Mouse (Mus musculus): ENCODE data around the gene Swt1. TPM values are rescaled to one million over a fixed set of nuclear protein-coding genes. Genes with fewer than 3 reads are reported as not detected.

The Swt1 gene
- polyA plus RNA-seq, 1 experiment from 2014 or later, result 20.2 TPM

GRCm38 (mm10) chr1:151346681-151347127, 81.6 kb downstream of the Swt1 start:
- peaks cover 23% of the 10 kb centered on the region for H3K36me3 ChIP-seq (replicated peaks; ENCODE audit: control insufficient read depth, insufficient read depth)
- H3K27ac ChIP-seq, result no peak overlapping the region
- H3K4me3 ChIP-seq (replicated peaks; ENCODE audit: low read length), result peak overlapping the region; percentile 96
- H3K9me3 ChIP-seq (ENCODE audit: control insufficient read depth, low read length), result no peaks in the 10 kb centered on the region
- H3K9ac ChIP-seq, result peak overlapping the region; percentile 98
- DNase-seq (ENCODE audit: low spot score), result no peak
- no peaks in the 10 kb centered on the region for H3K27me3 ChIP-seq (ENCODE audit: control insufficient read depth, insufficient read depth, low read length)
- WGBS, result 53% methylated on average over 6 of the region's 6 CpGs
- no peak for ATAC-seq (ENCODE audit: low FRiP score)
- H3K4me1 ChIP-seq (replicated peaks; ENCODE audit: control insufficient read depth, insufficient read depth, low read length), result peaks cover 31% of the 10 kb centered on the region
- H3K4me2 ChIP-seq (replicated peaks), result peak overlapping the region; percentile 61

GRCm38 (mm10) chr1:151345863-151346195, 82.4 kb downstream of the Swt1 start:
- DNase-seq (ENCODE audit: low spot score) (no peak), ATAC-seq (ENCODE audit: low FRiP score) (no peak)
- H3K9me3 ChIP-seq (ENCODE audit: control insufficient read depth, low read length), result no peaks in the 10 kb centered on the region
- H3K4me3 ChIP-seq (replicated peaks; ENCODE audit: low read length), result peak overlapping the region; percentile 96
- peaks cover 15% of the 10 kb centered on the region for H3K36me3 ChIP-seq (replicated peaks; ENCODE audit: control insufficient read depth, insufficient read depth)
- 0 out of 2 replicates have a peak overlapping the region, but pooled peaks have one; percentile 98 for H3K27ac ChIP-seq
- no peaks in the 10 kb centered on the region for H3K27me3 ChIP-seq (ENCODE audit: control insufficient read depth, insufficient read depth, low read length)
- peak overlapping the region; percentile 98 for H3K9ac ChIP-seq
- peaks cover 31% of the 10 kb centered on the region for H3K4me1 ChIP-seq (replicated peaks; ENCODE audit: control insufficient read depth, insufficient read depth, low read length)
- peak overlapping the region; percentile 61 for H3K4me2 ChIP-seq (replicated peaks)

GRCm38 (mm10) chr1:151345109-151345862, 83.0 kb downstream of the Swt1 start:
- ATAC-seq (ENCODE audit: low FRiP score) (peak; percentile 89), DNase-seq (ENCODE audit: low spot score) (peak; percentile 94)
- no peaks in the 10 kb centered on the region for H3K9me3 ChIP-seq (ENCODE audit: control insufficient read depth, low read length)
- peak overlapping the region; percentile 98 for H3K9ac ChIP-seq
- peaks cover 10% of the 10 kb centered on the region for H3K36me3 ChIP-seq (replicated peaks; ENCODE audit: control insufficient read depth, insufficient read depth)
- H3K4me1 ChIP-seq (replicated peaks; ENCODE audit: control insufficient read depth, insufficient read depth, low read length), result peaks cover 31% of the 10 kb centered on the region
- peak overlapping the region; percentile 98 for H3K27ac ChIP-seq
- peak overlapping the region; percentile 61 for H3K4me2 ChIP-seq (replicated peaks)
- peak overlapping the region; percentile 96 for H3K4me3 ChIP-seq (replicated peaks; ENCODE audit: low read length)
- H3K27me3 ChIP-seq (ENCODE audit: control insufficient read depth, insufficient read depth, low read length), result no peaks in the 10 kb centered on the region
- WGBS, result under 1% methylated on average over 53 of the region's 55 CpGs

DNA sequence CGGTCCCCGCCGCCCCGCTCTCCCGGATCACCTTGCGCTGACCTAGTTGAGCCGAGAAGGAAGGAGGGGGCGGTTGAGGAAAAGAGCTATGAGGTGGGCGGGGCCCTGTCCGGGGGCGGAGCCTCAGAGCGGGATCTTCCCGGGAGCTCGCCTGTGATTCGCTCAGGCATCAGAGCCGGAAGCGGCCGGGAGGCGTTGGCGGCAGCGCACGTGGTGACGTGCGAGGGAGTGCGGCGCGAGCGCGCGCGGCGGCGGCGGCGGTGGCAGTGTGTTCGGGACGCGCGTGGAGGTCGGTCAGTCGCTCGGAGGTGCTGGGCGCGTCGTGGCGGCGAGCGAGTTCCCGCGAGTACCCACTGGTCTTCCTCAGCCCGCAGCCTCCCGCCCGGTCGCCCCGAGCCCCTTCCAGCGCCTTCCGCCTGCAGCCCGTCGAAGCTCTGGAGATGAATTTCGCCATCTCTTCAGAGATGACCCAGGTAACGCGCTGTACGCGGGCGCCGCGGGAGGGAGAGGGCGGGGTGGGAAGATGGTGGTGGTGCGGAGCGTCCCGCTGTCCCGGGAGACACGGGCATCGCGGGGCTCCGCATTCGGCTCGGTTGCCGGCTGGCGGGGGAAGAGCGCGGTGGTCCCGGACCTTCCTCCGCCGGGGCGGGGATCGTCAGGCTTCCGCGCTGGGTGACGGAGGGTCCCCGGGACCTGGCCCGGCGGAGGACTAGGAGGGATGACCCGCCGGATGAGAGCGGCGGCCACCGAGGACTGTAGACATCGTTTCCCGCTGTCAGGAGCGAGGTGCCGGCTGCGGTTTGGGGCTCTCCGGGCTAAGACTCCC, 83.8 kb downstream of the Swt1 start, which contains the start of gene Ivns1abp:
Gene Ivns1abp, plus strand, starts transcription at position 195 of the 826 bp plus-strand sequence.
- Histone ChIP-seq H3K4me3 (replicated peaks; ENCODE audit: low read length) (peak within 1 kb of the TSS; percentile 96), H3K9ac (peak within 1 kb of the TSS; percentile 98), H3K4me1 (replicated peaks; ENCODE audit: control insufficient read depth, insufficient read depth, low read length) (peaks cover 31% of the 10 kb centered on the region), H3K4me2 (replicated peaks) (peak within 1 kb of the TSS; percentile 61), H3K27me3 (ENCODE audit: control insufficient read depth, insufficient read depth, low read length) (no peaks in the 10 kb centered on the region), H3K9me3 (ENCODE audit: control insufficient read depth, low read length) (no peaks in the 10 kb centered on the region), H3K36me3 (replicated peaks; ENCODE audit: control insufficient read depth, insufficient read depth) (peaks cover 2% of the 10 kb centered on the region), H3K27ac (peak within 1 kb of the TSS; percentile 98)
- under 1% methylated on average over 94 of the region's 104 CpGs for WGBS
- peak; percentile 94 for DNase-seq (ENCODE audit: low spot score)
- peak; percentile 96 for ATAC-seq (ENCODE audit: low FRiP score)

DNA sequence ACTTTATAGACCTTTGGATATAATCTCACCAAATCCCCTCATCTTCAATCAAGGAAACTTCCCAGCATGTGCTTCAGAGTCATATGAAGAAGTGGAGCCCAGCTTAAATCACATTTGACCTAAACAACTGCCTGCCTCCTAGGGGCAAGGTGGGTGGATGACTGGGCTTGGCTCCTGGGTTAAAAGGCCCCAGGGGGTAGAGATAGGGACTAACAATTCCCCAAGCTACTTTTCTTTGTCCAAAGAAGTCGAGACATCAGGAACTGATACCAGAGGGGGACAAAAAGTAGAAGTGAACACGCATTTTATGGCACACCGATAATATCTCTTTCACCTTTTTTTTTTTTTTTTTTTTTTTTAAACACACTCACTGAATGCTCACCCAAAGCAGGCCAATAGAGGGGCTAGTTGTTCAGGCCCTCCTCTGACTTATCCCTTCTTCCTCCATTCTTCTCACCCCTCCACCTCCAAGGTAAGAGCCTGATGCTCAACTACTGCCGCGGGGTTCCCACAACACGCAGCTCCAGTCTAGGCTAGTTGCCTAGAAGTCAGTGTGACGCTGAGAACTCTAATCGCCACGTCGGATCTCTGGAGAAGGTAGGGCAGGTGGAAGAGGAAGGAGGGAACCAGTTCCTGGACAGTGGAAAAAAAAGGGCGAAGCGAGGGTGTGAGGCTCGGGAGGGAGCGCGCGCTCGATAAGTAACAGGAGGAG, 84.5 kb downstream of the Swt1 start:
- no peak for ATAC-seq (ENCODE audit: low FRiP score)
- WGBS, result 2% methylated on average over 17 of the region's 17 CpGs
- peaks cover 29% of the 10 kb centered on the region for H3K4me1 ChIP-seq (replicated peaks; ENCODE audit: control insufficient read depth, insufficient read depth, low read length)

DNA sequence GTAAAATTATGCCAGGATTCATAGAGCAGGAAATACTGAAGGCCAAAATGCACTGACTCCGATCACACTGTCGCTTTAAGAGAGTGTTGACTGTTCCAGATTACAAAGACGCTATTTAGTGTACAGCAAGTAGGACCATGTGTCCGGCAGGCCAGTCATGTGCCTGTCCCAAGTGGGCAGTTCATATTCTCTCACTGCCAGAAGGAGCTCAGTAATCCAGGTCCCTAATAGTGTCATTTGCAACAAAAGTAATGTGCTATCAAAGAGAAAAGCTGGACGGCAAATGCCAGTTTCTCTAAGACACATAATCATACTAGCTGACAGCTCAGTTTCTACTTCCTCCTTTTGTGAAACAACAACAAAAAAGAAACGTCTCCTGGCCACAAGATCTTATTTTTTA, 85.3 kb downstream of the Swt1 start:
- peak overlapping the region; percentile 61 for H3K4me2 ChIP-seq (replicated peaks)
- H3K4me3 ChIP-seq (replicated peaks; ENCODE audit: low read length), result no peak overlapping the region
- H3K27me3 ChIP-seq (ENCODE audit: control insufficient read depth, insufficient read depth, low read length), result no peaks in the 10 kb centered on the region
- WGBS, result 29% methylated on average over 6 of the region's 6 CpGs
- DNase-seq (ENCODE audit: low spot score) (peak; percentile 36), ATAC-seq (ENCODE audit: low FRiP score) (no peak)
- no peak overlapping the region for H3K9ac ChIP-seq
- H3K9me3 ChIP-seq (ENCODE audit: control insufficient read depth, low read length), result no peaks in the 10 kb centered on the region
- H3K36me3 ChIP-seq (replicated peaks; ENCODE audit: control insufficient read depth, insufficient read depth), result no peaks in the 10 kb centered on the region
- H3K4me1 ChIP-seq (replicated peaks; ENCODE audit: control insufficient read depth, insufficient read depth, low read length), result peaks cover 28% of the 10 kb centered on the region
- H3K27ac ChIP-seq, result no peak overlapping the region

More for the DNA sequence above, 84.5 kb downstream of the Swt1 start:
- peak overlapping the region; percentile 98 for H3K27ac ChIP-seq
- no peak for DNase-seq (ENCODE audit: low spot score)
- peak overlapping the region; percentile 96 for H3K4me3 ChIP-seq (replicated peaks; ENCODE audit: low read length)
- H3K36me3 ChIP-seq (replicated peaks; ENCODE audit: control insufficient read depth, insufficient read depth), result no peaks in the 10 kb centered on the region
- no peaks in the 10 kb centered on the region for H3K27me3 ChIP-seq (ENCODE audit: control insufficient read depth, insufficient read depth, low read length)
- H3K4me2 ChIP-seq (replicated peaks), result peak overlapping the region; percentile 61
- peak overlapping the region; percentile 55 for H3K9ac ChIP-seq
- H3K9me3 ChIP-seq (ENCODE audit: control insufficient read depth, low read length), result no peaks in the 10 kb centered on the region

DNA sequence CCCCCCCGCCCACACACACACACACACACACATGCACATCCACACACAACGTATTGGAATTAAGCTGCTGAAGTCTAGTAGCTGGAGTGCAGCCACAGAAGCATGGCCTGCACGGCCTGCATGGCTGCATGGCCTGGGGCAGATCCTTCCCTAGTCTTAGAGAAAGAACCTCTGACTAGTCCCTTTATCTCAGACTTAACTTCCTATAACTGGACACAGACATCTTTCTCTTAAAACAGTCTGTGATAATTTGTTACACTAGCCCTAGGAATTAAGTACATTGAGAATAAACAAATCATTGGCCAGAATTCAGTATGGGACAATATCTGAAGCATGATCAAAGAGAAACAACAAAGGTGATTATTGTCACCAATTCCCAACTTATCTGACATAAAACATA, 85.9 kb downstream of the Swt1 start:
- ATAC-seq (ENCODE audit: low FRiP score), result no peak

GRCm38 (mm10) chr1:151341321-151342044, 86.8 kb downstream of the Swt1 start:
- Histone ChIP-seq H3K9ac (no peak overlapping the region), H3K36me3 (replicated peaks; ENCODE audit: control insufficient read depth, insufficient read depth) (no peaks in the 10 kb centered on the region), H3K27me3 (ENCODE audit: control insufficient read depth, insufficient read depth, low read length) (no peaks in the 10 kb centered on the region), H3K9me3 (ENCODE audit: control insufficient read depth, low read length) (no peaks in the 10 kb centered on the region), H3K4me1 (replicated peaks; ENCODE audit: control insufficient read depth, insufficient read depth, low read length) (peaks cover 20% of the 10 kb centered on the region), H3K4me3 (replicated peaks; ENCODE audit: low read length) (no peak overlapping the region), H3K4me2 (replicated peaks) (no peak overlapping the region), H3K27ac (no peak overlapping the region)
- DNase-seq (ENCODE audit: low spot score), result no peak
- no peak for ATAC-seq (ENCODE audit: low FRiP score)
- WGBS, result 74% methylated on average over 8 of the region's 8 CpGs

More for the DNA sequence above, 85.9 kb downstream of the Swt1 start:
- H3K36me3 ChIP-seq (replicated peaks; ENCODE audit: control insufficient read depth, insufficient read depth), result no peaks in the 10 kb centered on the region
- no peak overlapping the region for H3K27ac ChIP-seq
- no peaks in the 10 kb centered on the region for H3K27me3 ChIP-seq (ENCODE audit: control insufficient read depth, insufficient read depth, low read length)
- H3K4me1 ChIP-seq (replicated peaks; ENCODE audit: control insufficient read depth, insufficient read depth, low read length), result peaks cover 28% of the 10 kb centered on the region
- H3K9me3 ChIP-seq (ENCODE audit: control insufficient read depth, low read length), result no peaks in the 10 kb centered on the region
- WGBS, result 67% methylated on average over 3 of the region's 3 CpGs
- no peak for DNase-seq (ENCODE audit: low spot score)
- no peak overlapping the region for H3K4me3 ChIP-seq (replicated peaks; ENCODE audit: low read length)
- no peak overlapping the region for H3K9ac ChIP-seq
- 0 out of 2 replicates have a peak overlapping the region, but pooled peaks have one; percentile 61 for H3K4me2 ChIP-seq (replicated peaks)

Measured in hindbrain, embryonic 14.5 days (tissue).